Mouse (Mus musculus) heart, postnatal 0 days (tissue): ENCODE measurements around the gene Adgrd1. TPM values are rescaled to one million over a fixed set of nuclear protein-coding genes. Genes with fewer than 3 reads are reported as not detected.
A peak's percentile ranks its signal among the peaks of the same experiment; 100 is the strongest.

Source experiments
- ATAC-seq: fragments of 200-750 bp; cut with Nextera tagmentation; 2 replicates; pipeline ENCODE4 v1.8.0; 2017; ENCODE audit warnings: low read depth, moderate number of reproducible peaks, moderate library complexity; ENCODE audit not compliant: insufficient read depth
- DNase-seq: peaks from one replicate; pipeline ENCODE4 v3.0.0-alpha.2; 2016; ENCODE audit warnings: low spot score
- H3K27ac ChIP-seq: fragments of 300-500 bp; sonication (generic); 2 replicates; pipeline ENCODE4 v1.5.1; 2014; ENCODE audit warnings: low read depth, mild to moderate bottlenecking
- H3K27me3 ChIP-seq: fragments of 300-500 bp; sonication (generic); 2 replicates; pipeline ENCODE4 v1.6.1; 2014; ENCODE audit warnings: low read length, mixed read lengths; ENCODE audit not compliant: control insufficient read depth, insufficient read depth
- H3K36me3 ChIP-seq: fragments of 300-500 bp; sonication (generic); replicated peaks from 2 replicates; pipeline ENCODE4 v1.6.1; 2014; ENCODE audit warnings: low read length, mixed read lengths; ENCODE audit not compliant: control insufficient read depth, insufficient read depth
- H3K4me1 ChIP-seq: fragments of 300-500 bp; sonication (generic); 2 replicates; pipeline ENCODE4 v1.6.1; 2014; ENCODE audit warnings: antibody characterized with exemption; ENCODE audit not compliant: control insufficient read depth, insufficient read depth
- H3K4me2 ChIP-seq: fragments of 300-500 bp; sonication (generic); 2 replicates; pipeline ENCODE4 v1.6.1; 2014; ENCODE audit warnings: low read depth, mild to moderate bottlenecking, low read length, moderate library complexity
- H3K4me3 ChIP-seq: fragments of 300-500 bp; sonication (generic); 2 replicates; pipeline ENCODE4 v1.5.1; 2014; ENCODE audit warnings: low read depth, low read length
- H3K9ac ChIP-seq: fragments of 300-500 bp; sonication (generic); replicated peaks from 2 replicates; pipeline ENCODE4 v1.6.1; 2014; ENCODE audit warnings: low read depth, low read length, mixed read lengths
- H3K9me3 ChIP-seq: fragments of 300-500 bp; sonication (generic); replicated peaks from 2 replicates; pipeline ENCODE4 v1.6.1; 2016; ENCODE audit warnings: low read length; ENCODE audit not compliant: control insufficient read depth
- CTCF ChIP-seq: IDR thresholded peaks from 2 replicates; pipeline ENCODE4 v1.5.1; 2016; ENCODE audit warnings: antibody characterized with exemption, control low read depth, low read depth
- EP300 ChIP-seq: IDR thresholded peaks from 2 replicates; pipeline ENCODE4 v1.6.1; 2016; ENCODE audit warnings: antibody characterized with exemption, low read depth
- WGBS: fragments of 180-500 bp; shearing (Covaris S2); extraction: QIAGEN DNeasy Blood & Tissue Kit; methylation state at CpG from one replicate; pipeline ENCODE4 v1.1.7; 2014; 5-methylcytosine and 5-hydroxymethylcytosine counted together
- polyA plus RNA-seq: library from polyadenylated mRNA; unstranded; fragments of >200 nt; fragmentation: Nextera tagmentation; extraction: Ambion mirVana; gene quantifications from 2 replicates; pipeline ENCODE4 v1.2.1, GENCODE M21; 2015
- total RNA-seq: library from RNA; depleted of rRNA; stranded (reverse); fragments of >200 nt; gene quantifications from 2 replicates; pipeline ENCODE4 v1.2.3, GENCODE M21; 2014; ENCODE audit warnings: low replicate concordance

The Adgrd1 gene
- total and polyA plus RNA-seq, 2 experiments from 2014 or later: 1.6 to 15.6 TPM

- DNase-seq (no peak), ATAC-seq (no peak)
- Histone ChIP-seq H3K4me2 (no peak overlapping the region), H3K4me3 (no peak overlapping the region), H3K36me3 (no peaks in the 10 kb centered on the region), H3K9ac (no peak overlapping the region), H3K9me3 (no peaks in the 10 kb centered on the region; the same call in 1 of the 2 replicates), H3K27ac (no peak overlapping the region), H3K27me3 (peaks cover 8% of the 10 kb centered on the region; the same call in 1 of the 2 replicates), H3K4me1 (no peaks in the 10 kb centered on the region)
- peak; percentile 3; the same call in 1 of the 2 replicates for TF ChIP-seq CTCF
- no peak for TF ChIP-seq EP300
- WGBS: 81% methylated on average over 5 of the region's 5 CpGs
Measured at GRCm38 (mm10) chr5:129219178-129219760, 122.7 kb downstream of the Adgrd1 start.

GRCm38 (mm10) chr5:129225810-129226450 is 129.4 kb downstream of the Adgrd1 start:
- Histone ChIP-seq H3K4me3 (no peak overlapping the region), H3K9me3 (no peaks in the 10 kb centered on the region), H3K36me3 (no peaks in the 10 kb centered on the region), H3K4me1 (no peaks in the 10 kb centered on the region), H3K27ac (no peak overlapping the region), H3K27me3 (no peaks in the 10 kb centered on the region), H3K4me2 (no peak overlapping the region), H3K9ac (no peak overlapping the region)
- TF ChIP-seq EP300 (no peak), CTCF (no peak)
- ATAC-seq (peak; percentile 53; the same call in 1 of the 2 replicates), DNase-seq (no peak)
- WGBS: 64% methylated on average over 33 of the region's 33 CpGs

- Histone ChIP-seq H3K4me2 (no peak overlapping the region), H3K36me3 (no peaks in the 10 kb centered on the region), H3K27ac (no peak overlapping the region), H3K9ac (no peak overlapping the region), H3K9me3 (no peaks in the 10 kb centered on the region), H3K4me3 (no peak overlapping the region), H3K27me3 (no peaks in the 10 kb centered on the region), H3K4me1 (no peaks in the 10 kb centered on the region)
- no peak for TF ChIP-seq EP300
- no peak for TF ChIP-seq CTCF
- DNase-seq (no peak), ATAC-seq (no peak)
- 79% methylated on average over 2 of the region's 2 CpGs for WGBS
Measured at GRCm38 (mm10) chr5:129228171-129228570, 131.6 kb downstream of the Adgrd1 start.

GRCm38 (mm10) chr5:129233301-129233700 is 136.8 kb downstream of the Adgrd1 start:
- H3K9me3 ChIP-seq: no peaks in the 10 kb centered on the region
- WGBS: 84% methylated on average over 4 of the region's 4 CpGs
- H3K4me3 ChIP-seq: no peak overlapping the region
- no peak overlapping the region for H3K4me2 ChIP-seq
- H3K4me1 ChIP-seq: no peaks in the 10 kb centered on the region
- H3K27me3 ChIP-seq: no peaks in the 10 kb centered on the region
- ATAC-seq (no peak), DNase-seq (no peak)
- H3K9ac ChIP-seq: no peak overlapping the region
- H3K27ac ChIP-seq: no peak overlapping the region
- no peaks in the 10 kb centered on the region for H3K36me3 ChIP-seq
- TF ChIP-seq EP300: no peak
- no peak for TF ChIP-seq CTCF

GRCm38 (mm10) chr5:129233881-129234432 is 137.4 kb downstream of the Adgrd1 start:
- H3K27ac ChIP-seq: no peak overlapping the region
- WGBS: 80% methylated on average over 7 of the region's 7 CpGs

More at GRCm38 (mm10) chr5:129233881-129234432, 137.4 kb downstream of the Adgrd1 start:
- Histone ChIP-seq H3K4me3 (no peak overlapping the region), H3K9me3 (no peaks in the 10 kb centered on the region), H3K4me1 (no peaks in the 10 kb centered on the region), H3K4me2 (no peak overlapping the region), H3K36me3 (no peaks in the 10 kb centered on the region), H3K27me3 (no peaks in the 10 kb centered on the region), H3K9ac (no peak overlapping the region)
- no peak for ATAC-seq
- DNase-seq: no peak
- TF ChIP-seq EP300: no peak
